Mouse (Mus musculus) embryonic fibroblast, embryonic 13.5 days (primary cell): ENCODE measurements around the gene Dennd1c. TPM values are rescaled to one million over a fixed set of nuclear protein-coding genes. Genes with fewer than 3 reads are reported as not detected.

Experiments
- H3K27ac ChIP-seq: 2 replicates; pipeline ENCODE4 v1.5.1; 2012; ENCODE audit warnings: low read length, control low read depth, inconsistent platforms; ENCODE audit not compliant: insufficient read depth
- H3K4me1 ChIP-seq: 2 replicates; pipeline ENCODE4 v1.6.1; 2011; ENCODE audit warnings: low read length; ENCODE audit not compliant: control insufficient read depth, insufficient read depth
- H3K4me3 ChIP-seq: 2 replicates; pipeline ENCODE4 v1.5.1; 2011; ENCODE audit warnings: mild to moderate bottlenecking, control low read depth, low read length; ENCODE audit not compliant: insufficient read depth
- CTCF ChIP-seq: IDR thresholded peaks from 2 replicates; pipeline ENCODE4 v1.5.1; 2011; ENCODE audit warnings: mild to moderate bottlenecking, control low read depth, low read length, moderate library complexity, borderline replicate concordance; ENCODE audit not compliant: insufficient read depth
- POLR2A ChIP-seq: IDR thresholded peaks from 2 replicates; pipeline ENCODE4 v1.6.1; 2011; ENCODE audit warnings: low read depth, mild to moderate bottlenecking, control low read depth, low read length, moderate library complexity
- polyA plus RNA-seq: library from polyadenylated mRNA; stranded (reverse); fragments of >200 nt; gene quantifications from 2 replicates; pipeline ENCODE4 v1.2.4, GENCODE M21; 2011; ENCODE audit warnings: low read depth; ENCODE audit not compliant: missing spikeins, insufficient read length

Dennd1c gene
- polyA plus RNA-seq, result 0.40 TPM in 1 of 2 replicates, not detected in the other

DNA sequence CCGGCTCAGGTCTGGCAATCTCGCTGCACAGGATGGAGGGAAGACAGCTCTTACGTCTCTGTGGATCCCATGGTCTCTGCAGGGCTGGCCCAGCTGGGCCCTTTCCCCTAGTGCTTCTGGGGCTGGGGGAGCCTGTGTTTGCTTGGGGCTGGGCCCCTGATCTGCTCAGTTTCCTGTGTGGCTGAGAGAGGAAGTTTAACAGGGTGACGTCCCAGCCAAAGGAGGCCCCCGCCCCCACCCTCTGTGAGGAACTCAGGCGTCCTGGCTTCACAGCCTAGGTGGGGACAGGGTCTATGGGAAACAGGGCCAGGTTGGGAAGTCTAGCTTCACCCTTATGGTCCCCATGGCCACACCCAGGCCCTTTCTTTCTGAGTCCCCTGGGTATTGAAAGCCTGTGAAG, at the start of gene Dennd1c:
Gene Dennd1c, minus strand, starts transcription at position 179 of the 400 bp plus-strand sequence.
- TF ChIP-seq POLR2A (no peak), CTCF (no peak)
- no peak within 1 kb of the TSS for H3K27ac ChIP-seq
- H3K4me1 ChIP-seq, result no peaks in the 10 kb centered on the region
- H3K4me3 ChIP-seq, result no peak within 1 kb of the TSS

DNA sequence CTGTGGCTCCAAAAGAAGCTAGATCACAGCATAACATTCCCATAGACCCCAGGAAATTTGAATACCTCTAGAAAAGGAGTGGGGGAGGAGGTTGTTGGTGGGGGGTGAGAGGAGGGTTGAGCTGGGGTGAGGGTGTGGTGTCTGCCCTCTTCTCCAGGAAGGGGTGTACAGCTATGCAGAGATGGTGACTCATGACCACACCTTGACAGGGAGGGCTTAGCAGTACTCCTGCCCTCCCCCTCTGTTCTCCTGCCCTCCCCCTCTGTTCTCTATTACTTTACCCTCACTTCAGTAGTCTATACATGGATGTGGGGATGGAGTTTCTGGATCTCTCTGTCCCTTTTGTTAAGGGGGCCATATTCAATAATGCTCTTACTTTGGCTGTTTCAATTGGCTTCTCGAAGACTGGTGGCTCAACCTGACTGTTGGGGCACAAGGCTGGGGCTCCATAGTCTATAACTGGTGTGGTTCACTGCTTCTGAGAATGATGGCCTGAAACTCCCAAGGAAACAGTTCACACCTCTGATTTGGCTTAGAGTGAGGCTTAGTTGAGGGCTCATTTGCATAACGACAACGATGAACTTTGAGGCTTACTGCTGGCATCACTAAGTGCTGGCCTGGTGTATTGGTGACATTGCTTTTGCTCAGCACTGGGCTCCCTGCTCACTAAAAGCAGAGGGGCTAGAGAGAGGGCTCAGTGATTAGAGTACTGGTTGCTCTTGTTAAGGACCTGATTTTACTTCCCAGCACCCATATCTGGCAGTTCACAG, 47.7 kb upstream of the Dennd1c start:
- Histone ChIP-seq H3K4me3 (no peak overlapping the region), H3K27ac (no peak overlapping the region), H3K4me1 (no peaks in the 10 kb centered on the region)
- TF ChIP-seq POLR2A (no peak), CTCF (no peak)

DNA sequence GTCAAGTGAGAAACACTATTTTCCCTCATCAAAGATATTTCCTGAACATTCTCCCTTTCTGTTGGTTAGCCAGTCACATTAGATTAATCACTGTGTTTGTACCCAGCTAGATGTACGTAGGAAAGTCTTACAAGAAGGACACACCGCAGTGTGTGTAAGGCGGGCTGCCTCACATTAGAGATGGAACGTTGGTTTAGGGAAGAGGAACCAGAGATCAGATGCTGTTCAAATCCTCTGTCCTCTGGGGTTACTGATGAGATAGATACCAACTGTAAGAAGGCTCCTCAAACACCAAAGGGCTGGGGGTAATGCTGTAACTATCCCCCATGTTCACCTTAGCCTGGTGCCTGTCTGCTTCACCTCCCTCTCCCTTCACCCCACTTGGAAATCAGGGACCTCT, 46.5 kb upstream of the Dennd1c start:
- H3K4me1 ChIP-seq, result no peaks in the 10 kb centered on the region
- H3K4me3 ChIP-seq, result no peak overlapping the region
- TF ChIP-seq CTCF (no peak), POLR2A (no peak)
- H3K27ac ChIP-seq, result no peak overlapping the region

DNA sequence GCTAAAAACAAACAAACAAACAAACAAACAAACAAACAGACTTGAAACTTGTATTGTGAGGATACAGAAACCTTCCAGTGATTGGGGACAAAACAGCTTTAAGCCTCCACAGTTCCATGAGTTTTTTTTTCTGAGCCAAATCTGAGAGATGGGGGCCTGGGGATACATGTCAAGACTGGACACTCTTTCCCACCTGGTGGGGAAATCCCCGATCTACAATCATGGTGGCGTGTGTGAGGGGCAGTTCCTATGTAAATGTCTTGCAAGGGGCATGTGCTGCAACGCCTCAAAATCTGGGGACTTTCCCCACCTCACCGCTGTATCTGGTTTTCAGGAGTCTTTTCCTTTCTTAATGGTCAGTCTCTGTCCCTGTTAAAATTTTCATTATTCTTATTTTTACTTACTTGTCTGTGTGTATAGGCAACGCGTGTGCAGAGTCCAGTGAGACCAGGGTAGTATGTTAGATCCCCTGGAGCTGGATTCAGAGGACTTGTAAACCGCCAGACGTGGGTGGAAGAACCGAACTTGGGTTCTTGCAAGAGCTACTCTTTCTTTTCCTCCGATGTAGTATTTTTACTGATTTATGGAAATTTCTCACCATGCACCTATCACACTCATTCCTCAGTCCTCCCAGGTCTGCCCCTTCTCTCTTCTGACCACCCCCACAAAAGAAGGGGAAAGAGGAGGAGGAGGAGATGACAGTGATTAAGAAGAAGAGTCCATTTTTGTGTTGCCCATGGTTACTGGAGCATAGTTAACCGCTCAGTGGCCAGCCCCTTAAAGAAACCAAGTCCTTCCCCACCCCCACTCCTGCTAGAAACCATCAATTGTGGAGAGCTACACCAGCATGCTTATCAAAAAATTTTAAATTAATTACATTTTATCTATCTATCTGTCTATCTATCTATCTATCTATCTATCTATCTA, 45.1 kb upstream of the Dennd1c start:
- TF ChIP-seq CTCF, result no peak
- TF ChIP-seq POLR2A, result no peak
- H3K4me3 ChIP-seq, result no peak overlapping the region
- H3K27ac ChIP-seq, result no peak overlapping the region
- H3K4me1 ChIP-seq, result no peaks in the 10 kb centered on the region

DNA sequence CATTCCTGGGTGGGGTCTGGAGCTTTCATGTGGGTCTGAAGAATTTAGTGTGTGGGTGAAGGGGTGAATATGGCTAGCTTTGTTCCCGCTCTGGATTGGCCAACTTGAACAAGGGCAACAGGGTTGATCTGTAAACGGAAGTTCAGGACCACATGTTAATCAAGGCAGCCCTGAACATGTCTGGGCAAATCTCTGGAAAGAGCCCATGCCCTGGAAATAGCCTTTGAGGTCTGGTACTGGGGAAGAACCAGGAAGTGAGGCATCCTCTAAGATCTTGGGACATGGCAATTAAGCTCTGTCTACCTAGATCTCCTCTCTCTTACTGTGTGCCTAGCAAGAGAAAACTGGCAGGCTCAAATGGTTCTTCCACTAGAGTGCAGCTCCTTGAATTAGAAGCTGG, 43.5 kb upstream of the Dennd1c start:
- no peaks in the 10 kb centered on the region for H3K4me1 ChIP-seq
- TF ChIP-seq CTCF (no peak), POLR2A (no peak)
- H3K27ac ChIP-seq, result no peak overlapping the region
- no peak overlapping the region for H3K4me3 ChIP-seq

DNA sequence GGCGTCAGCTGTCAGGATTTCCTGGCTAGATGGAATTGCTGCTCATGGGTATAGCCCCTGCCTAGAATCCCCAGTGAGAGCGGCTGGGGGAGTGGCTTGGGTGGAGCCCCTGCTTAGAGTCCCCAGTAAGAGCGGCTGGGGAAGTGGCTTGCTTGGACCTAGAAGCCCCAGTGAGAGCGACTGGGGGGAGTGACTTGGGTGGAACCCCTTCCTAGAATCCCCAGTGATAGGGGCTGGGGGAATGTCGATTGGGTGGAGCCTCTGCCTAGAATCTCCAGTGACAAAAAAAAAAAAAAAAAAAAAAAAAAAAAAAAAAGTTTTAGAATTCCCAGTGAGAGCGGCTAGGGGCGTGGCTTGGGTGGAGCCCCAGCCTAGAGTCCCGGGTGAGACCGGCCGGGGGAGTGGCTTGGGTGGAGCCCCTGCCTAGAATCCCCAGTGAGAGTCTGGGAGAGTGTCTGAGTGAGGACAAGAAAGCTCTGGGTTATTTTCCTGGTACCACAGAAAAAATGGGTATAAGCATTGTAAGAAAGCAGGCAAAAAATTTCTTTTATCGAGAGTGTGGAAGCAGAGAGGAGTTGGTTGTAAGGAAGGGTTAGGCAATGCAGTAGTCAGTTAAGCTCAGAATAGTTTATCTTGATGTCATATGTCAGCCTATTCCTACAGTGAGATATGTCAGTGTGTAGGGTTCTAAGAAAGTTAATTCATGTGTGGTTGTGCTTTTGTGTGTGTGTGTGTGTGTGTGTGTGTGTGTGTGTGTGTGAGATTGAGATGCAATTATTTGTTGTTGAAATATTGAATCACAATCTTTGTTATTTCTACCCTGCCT, 40.4 kb upstream of the Dennd1c start:
- no peaks in the 10 kb centered on the region for H3K4me1 ChIP-seq
- H3K27ac ChIP-seq, result no peak overlapping the region
- no peak for TF ChIP-seq CTCF
- TF ChIP-seq POLR2A, result no peak
- no peak overlapping the region for H3K4me3 ChIP-seq

DNA sequence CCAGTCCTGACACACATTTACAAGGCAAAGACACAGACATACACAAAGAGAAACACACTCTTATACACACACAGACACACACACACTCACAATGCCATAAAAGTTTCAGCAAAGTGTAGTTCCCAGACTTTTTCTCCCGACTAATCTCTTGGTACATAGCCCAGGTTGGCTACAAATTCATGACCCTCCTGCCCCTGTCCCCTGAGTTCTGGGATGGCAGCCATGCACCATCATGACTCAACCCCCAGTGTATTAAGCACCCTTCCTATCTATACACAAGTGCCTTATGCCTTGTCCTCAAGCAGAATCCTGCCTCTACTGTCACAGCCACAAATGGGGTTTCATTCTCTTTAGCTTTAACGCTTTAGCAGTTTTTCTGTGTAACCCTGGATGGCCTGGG, 38.5 kb upstream of the Dennd1c start:
- H3K4me3 ChIP-seq, result no peak overlapping the region
- TF ChIP-seq CTCF, result no peak
- no peak for TF ChIP-seq POLR2A
- no peaks in the 10 kb centered on the region for H3K4me1 ChIP-seq
- H3K27ac ChIP-seq, result no peak overlapping the region

DNA sequence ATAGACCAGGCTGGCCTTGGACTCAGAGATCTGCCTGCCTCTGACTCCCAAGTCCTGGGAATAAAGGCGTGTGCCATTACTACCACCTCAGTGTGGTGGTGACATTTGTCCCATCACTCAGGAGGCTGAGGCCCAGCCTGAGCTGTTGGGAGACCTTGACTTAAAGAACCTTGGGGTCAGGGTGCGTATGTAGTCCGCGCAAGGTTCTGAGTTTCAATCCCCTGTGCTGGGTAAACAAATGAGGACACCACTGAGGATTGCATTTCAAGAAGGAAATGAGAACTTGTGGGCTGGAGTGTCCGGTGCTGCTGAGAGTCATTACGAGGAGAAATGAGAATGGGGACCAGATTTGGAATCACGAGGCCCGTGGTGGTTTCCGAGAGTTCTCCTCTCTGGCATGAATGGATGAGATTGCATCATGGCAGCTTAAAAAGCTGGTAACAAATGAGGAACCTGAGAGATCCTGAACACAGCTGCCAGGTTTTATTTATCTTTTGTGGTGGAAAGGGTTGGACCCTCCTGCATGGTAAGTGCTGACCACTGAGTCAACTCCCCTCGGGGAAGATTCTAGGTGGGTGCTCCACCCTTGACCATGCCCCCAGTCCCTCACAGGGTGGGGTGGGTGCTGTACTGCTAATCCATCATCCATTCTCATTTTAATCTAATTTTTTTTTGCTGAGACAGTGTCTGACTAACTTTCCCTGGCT, 34.6 kb upstream of the Dennd1c start:
- H3K4me3 ChIP-seq, result no peak overlapping the region
- H3K27ac ChIP-seq, result no peak overlapping the region
- no peak for TF ChIP-seq CTCF
- TF ChIP-seq POLR2A, result no peak
- no peaks in the 10 kb centered on the region for H3K4me1 ChIP-seq

DNA sequence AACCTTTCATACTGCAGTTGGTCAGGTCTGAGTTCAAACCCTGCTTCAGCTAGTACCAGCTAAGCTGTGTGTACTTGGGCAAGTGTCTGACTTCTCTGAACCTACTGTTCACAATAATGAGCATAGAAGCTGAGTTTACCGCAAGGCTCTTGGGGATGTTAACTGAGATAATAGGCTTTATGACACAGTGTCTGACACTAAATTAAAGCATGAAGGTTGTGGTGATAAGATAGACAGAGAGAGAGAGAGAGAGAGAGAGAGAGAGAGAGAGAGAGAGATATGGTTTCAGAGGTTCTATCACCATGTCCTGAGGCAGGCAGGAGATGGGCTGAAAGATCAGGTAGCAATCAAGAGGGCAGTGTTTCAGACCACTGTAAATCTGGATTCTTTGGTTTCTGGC, 31.7 kb upstream of the Dennd1c start:
- H3K27ac ChIP-seq, result no peak overlapping the region
- H3K4me3 ChIP-seq, result no peak overlapping the region
- 0 out of 2 replicates have a peak, but pooled peaks cover 2% of the 10 kb centered on the region for H3K4me1 ChIP-seq
- no peak for TF ChIP-seq CTCF
- TF ChIP-seq POLR2A, result no peak
